Mouse (Mus musculus) adrenal gland, postnatal 25 days (tissue): ENCODE data around the gene Lypd4. TPM values are rescaled to one million over a fixed set of nuclear protein-coding genes. Genes with fewer than 3 reads are reported as not detected.
"Not testable (repeated sequence)": the region's sequence is repeated elsewhere in the genome, so short reads cannot be mapped to it uniquely, and the experiment has no call there.

Source experiments
- DNase-seq: peaks from one replicate; pipeline ENCODE4 v3.0.0; 2021; ENCODE audit warnings: mixed read lengths
- long read RNA-seq: library from polyadenylated mRNA; stranded (forward); transcript quantifications from one replicate; pipeline ENCODE4 v2.0.0, GENCODE M21; 2021
- total RNA-seq: library from RNA; stranded (reverse); gene quantifications from 2 replicates; pipeline ENCODE4 v1.2.3, GENCODE M21; 2021

The Lypd4 gene
- total RNA-seq = not detected in 2 replicates
- long read RNA-seq = 0 reads

- DNase-seq = no peak
These were observed at the start of gene Lypd4, which contains the start of gene Dmrtc2 for GRCm38 (mm10) chr7:24869532-24870165. Gene Lypd4 (minus strand): TSS chr7:24869941. Gene Dmrtc2 (plus strand): TSS chr7:24870057.

GRCm38 (mm10) chr7:24918763-24919323 lies 49.1 kb upstream of the Lypd4 start:
- no peak for DNase-seq

- no peak for DNase-seq
These were observed 42.7 kb upstream of the Lypd4 start for GRCm38 (mm10) chr7:24912480-24912879.

- no peak for DNase-seq
These were observed 37.5 kb upstream of the Lypd4 start for GRCm38 (mm10) chr7:24907211-24907748.

GRCm38 (mm10) chr7:24906551-24906950 lies 36.8 kb upstream of the Lypd4 start:
- no peak for DNase-seq

- DNase-seq = peak; percentile 53
These were observed 35.2 kb upstream of the Lypd4 start for GRCm38 (mm10) chr7:24904936-24905335.

- peak; percentile 95 for DNase-seq
These were observed 34.3 kb upstream of the Lypd4 start for GRCm38 (mm10) chr7:24904070-24904483.

GRCm38 (mm10) chr7:24903444-24903825 lies 33.7 kb upstream of the Lypd4 start:
- DNase-seq = no peak

GRCm38 (mm10) chr7:24902630-24903443 lies 33.1 kb upstream of the Lypd4 start, which contains the start of gene Arhgef1:
Gene Arhgef1 (plus strand): TSS chr7:24902912.
- DNase-seq = peak; percentile 76

GRCm38 (mm10) chr7:24902264-24902629 lies 32.5 kb upstream of the Lypd4 start:
- DNase-seq = no peak

- no peak for DNase-seq
These were observed 32.1 kb upstream of the Lypd4 start for GRCm38 (mm10) chr7:24901842-24902241.

- DNase-seq = no peak
These were observed 31.4 kb upstream of the Lypd4 start for GRCm38 (mm10) chr7:24901114-24901513.

- no peak for DNase-seq
These were observed 28.2 kb upstream of the Lypd4 start for GRCm38 (mm10) chr7:24897959-24898358.

GRCm38 (mm10) chr7:24897224-24897623 lies 27.5 kb upstream of the Lypd4 start, which contains the start of gene Cd79a:
Gene Cd79a (plus strand): TSS chr7:24897381.
- no peak for DNase-seq

GRCm38 (mm10) chr7:24896269-24896668 lies 26.5 kb upstream of the Lypd4 start:
- no peak for DNase-seq

GRCm38 (mm10) chr7:24895749-24896148 lies 26.0 kb upstream of the Lypd4 start:
- DNase-seq = not testable (repeated sequence)

GRCm38 (mm10) chr7:24892125-24892583 lies 22.4 kb upstream of the Lypd4 start:
- no peak for DNase-seq

- no peak for DNase-seq
These were observed 21.7 kb upstream of the Lypd4 start for GRCm38 (mm10) chr7:24891241-24892124.

GRCm38 (mm10) chr7:24890281-24891216 lies 20.8 kb upstream of the Lypd4 start:
- peak; percentile 66 for DNase-seq

- no peak for DNase-seq
These were observed 19.9 kb upstream of the Lypd4 start for GRCm38 (mm10) chr7:24889431-24890220.
